Mouse (Mus musculus) layer of hippocampus, adult 2 months (tissue): ENCODE results near the gene Gm10382. TPM values are rescaled to one million over a fixed set of nuclear protein-coding genes. Genes with fewer than 3 reads are reported as not detected.
"Not testable (repeated sequence)": the region's sequence is repeated elsewhere in the genome, so short reads cannot be mapped to it uniquely, and the experiment has no call there.

Source experiments
- DNase-seq, 2 experiments: peaks; one replicate each; pipeline ENCODE4 v3.0.0; 2022; ENCODE audit warnings: low spot score in 2 of 2
- H3K27ac ChIP-seq: fragments of 200-600 bp; 2 replicates; pipeline ENCODE4 v1.8.1; 2022
- H3K4me3 ChIP-seq: fragments of 200-600 bp; 2 replicates; pipeline ENCODE4 v1.8.1; 2022; ENCODE audit warnings: mild to moderate bottlenecking
- CTCF ChIP-seq: fragments of 200-600 bp; conservative IDR thresholded peaks from 2 replicates; pipeline ENCODE4 v1.8.1; 2022; ENCODE audit warnings: antibody characterized with exemption, mild to moderate bottlenecking, moderate library complexity
- total RNA-seq, 2 experiments: library from RNA; stranded (reverse); gene quantifications; 2 replicates each; pipeline ENCODE4 v1.2.3; 2021

Gm10382 gene
- total RNA-seq, 2 experiments from 2014 or later, result not detected

DNA sequence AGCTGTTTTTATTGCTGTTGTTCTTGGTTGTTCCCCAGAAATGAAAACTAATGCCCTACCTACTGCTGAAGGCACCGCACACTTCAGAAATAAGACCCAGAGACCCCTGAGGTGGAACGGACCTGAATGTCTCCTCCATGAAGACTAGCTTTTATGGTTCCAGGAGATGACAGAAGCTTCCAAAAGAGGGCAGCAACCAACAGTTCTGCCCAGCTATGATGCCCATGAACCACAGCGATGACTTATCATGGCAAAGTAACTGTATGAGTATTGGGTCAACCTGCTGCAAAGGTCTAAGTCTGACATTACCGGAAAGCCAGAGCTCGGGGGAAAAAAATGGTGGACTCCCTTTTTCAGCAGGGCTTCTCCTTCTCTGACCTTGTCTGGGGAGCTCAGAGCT, 10.2 kb upstream of the Gm10382 start:
- H3K27ac ChIP-seq, result no peak overlapping the region
- DNase-seq, result no peak
- peak; percentile 63 for TF ChIP-seq CTCF
- no peak overlapping the region for H3K4me3 ChIP-seq

DNA sequence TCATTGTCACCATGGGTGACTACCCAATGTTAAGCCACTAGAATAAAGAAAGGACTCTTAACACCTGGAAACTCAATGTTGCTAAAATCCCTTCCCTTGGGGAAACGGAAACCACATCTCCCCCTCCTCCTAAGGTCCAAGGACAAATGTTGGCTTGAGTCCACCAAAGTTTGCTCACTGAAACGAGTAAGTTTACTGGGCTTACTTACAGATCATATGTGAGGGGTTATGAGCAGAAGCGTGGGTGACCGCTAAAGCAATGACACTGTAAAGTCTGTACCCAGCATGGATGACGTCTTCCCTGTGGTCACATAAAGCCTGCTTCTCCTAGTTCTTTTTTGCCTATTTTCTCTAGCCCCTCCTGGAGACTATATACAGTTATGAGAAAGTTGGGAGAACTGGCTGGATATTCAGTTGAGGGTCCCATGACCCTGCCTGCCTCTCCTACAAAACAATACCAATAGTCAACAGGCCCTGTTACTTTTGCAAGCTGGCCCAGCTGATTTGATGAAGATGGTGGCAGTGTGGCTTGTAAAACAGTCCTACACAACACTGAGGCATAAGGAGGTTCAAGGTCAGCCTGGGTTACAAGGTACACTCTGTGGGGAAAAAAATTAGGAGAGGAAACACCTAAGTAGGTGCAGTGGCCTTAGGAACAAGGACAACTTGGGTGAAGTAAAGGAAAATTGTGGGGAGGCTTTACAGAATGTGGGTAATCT, 7.0 kb upstream of the Gm10382 start:
- TF ChIP-seq CTCF, result no peak
- no peak for DNase-seq
- no peak overlapping the region for H3K27ac ChIP-seq
- H3K4me3 ChIP-seq, result no peak overlapping the region

DNA sequence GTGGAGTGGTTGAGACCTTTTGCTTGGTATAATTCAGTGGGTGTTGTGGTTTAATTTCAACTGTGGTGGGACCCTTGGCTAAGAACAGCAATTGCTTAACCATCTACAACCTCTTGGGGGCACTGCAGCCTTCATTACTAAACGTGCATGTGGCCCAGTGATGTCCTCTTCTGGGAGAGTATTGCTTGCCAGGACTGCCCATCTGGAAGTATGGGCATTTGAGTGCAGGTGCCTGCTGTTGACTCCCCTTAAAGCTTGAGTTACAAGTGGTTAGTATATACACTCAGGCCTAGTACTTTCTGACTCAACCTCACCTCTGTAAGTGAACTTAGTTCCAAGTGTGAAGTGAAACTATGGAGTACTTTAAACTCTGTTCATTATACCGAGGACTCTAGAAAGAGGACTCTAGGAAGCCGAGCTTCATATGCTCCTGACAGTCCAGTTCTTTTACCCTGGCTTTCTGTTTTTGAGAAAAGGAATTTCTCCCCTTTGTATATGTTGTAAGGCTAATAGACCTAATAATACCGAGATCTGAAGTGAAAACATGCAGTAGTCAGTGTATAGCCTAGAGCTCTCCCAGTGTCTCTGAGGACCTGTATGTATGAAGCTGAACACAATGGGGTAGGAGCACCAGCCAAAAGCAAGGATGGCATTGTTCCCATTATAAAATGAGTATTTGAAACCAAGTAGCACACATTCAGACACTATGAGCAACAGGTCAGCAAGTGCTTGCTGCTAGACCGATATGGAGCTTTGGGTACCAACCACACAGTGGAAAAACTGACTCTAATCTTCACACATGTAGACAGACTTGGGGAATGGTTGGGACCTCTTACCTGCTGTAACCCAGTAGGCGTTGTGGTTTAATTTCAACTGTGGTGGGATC, 6.2 kb upstream of the Gm10382 start:
- Histone ChIP-seq H3K4me3 (no peak overlapping the region), H3K27ac (no peak overlapping the region)
- peak in 1 of 2 experiments; percentile 57 for DNase-seq
- peak; percentile 89 for TF ChIP-seq CTCF

DNA sequence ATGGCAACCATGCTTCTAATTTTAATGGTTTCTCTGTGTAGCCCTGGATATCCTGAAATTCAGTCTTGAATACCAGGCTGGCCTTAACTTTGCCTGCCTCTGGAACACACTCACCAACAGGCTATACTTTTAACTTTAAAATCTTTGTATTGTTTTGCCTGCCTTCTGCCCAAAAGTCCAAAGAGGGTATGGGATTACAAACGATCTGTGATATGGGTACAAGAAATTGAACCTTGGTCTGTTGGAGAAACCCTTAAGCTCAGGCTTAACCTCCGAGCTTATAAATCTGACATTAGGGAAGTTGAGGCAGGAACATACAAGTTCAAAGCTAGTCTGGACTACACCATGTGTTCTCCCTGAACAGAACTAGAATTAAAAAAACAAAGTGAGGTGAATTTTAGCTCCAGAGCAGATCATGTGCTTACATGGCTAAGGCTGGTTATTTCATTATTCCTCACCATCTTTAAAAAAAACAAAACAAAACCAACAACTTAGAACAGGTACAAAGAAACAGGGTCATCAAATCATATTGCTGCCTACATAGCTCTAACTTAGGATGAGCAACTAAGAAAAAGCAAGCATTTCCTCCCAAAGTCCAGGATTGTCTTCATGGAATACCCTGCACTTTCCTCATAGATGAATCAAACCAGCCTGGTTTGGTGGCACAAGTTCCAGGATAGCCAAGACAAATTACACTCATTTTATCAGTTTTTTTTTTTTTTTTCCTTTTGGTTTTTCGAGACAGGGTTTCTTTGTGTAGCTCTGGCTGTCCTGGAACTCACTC, 5.3 kb upstream of the Gm10382 start:
- DNase-seq, result no peak
- no peak overlapping the region for H3K4me3 ChIP-seq

DNA sequence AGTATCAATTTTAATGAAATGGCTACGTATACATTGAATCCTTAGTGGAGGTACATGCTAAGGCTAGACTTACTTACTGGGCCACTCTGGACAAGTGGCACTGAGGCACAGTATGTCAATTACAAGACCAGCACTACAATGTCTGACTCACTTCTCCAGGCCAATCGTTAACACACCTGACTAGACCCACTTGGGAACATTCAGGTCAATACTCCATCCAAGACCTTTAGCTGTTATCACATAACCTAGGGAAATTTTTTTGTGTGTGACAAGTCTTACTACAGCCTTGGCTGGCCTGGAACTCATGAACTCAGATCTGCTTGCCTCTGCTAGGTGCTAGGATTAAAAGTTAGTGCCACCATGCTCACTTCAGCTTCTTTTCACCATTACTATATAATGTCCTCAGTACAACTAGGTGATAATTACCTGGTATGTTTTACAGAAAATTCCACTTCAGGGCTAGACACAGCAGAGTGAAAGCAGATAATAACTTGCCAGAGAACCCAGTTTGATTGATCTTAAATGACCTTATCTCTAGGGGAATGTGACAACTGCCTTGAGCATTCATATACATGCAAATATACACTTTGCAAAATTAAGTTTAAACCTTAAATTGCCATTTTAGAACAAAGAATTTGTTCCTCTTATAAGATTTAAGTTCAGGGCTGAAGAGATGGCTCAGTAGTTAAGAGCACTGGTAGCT, 4.5 kb upstream of the Gm10382 start:
- TF ChIP-seq CTCF, result no peak
- H3K4me3 ChIP-seq, result peak overlapping the region; percentile 38
- no peak for DNase-seq
- no peak overlapping the region for H3K27ac ChIP-seq

More for the DNA sequence above, 5.3 kb upstream of the Gm10382 start:
- no peak overlapping the region for H3K27ac ChIP-seq
- no peak for TF ChIP-seq CTCF

DNA sequence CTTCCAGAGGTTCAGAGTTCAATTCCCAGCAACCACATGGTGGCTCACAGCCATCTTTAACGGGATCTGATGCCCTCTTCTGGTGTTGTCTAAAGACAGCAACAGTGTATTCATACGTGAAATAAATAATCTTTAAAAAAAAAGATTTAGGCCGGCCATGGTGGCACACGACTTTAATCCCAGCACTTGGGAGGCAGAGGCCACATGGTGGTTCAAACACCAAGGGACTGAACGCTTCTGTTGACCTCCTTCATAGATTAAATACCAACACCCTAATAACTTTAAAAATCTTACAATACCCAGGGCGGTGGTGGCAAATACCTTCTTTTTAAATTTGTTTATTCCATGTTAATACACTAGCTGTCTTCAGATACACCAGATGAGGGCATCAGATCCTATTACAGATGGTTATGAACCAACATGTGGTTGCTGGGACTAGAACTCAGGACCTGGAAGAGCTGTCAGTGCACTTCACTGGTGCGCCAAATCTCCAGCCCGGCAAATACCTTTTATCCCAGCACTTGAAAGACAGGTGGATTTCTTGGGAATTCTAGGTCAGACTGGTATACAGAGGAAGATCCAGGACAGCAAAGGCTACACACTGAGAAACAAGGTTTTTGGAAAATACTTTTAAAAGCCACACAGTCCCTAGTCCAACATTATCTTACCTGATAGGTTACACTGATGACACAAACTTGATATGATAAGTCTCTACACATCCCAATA, 3.7 kb upstream of the Gm10382 start:
- no peak for DNase-seq
- H3K27ac ChIP-seq, result no peak overlapping the region
- peak overlapping the region; percentile 38 for H3K4me3 ChIP-seq
- peak; percentile 32 for TF ChIP-seq CTCF

DNA sequence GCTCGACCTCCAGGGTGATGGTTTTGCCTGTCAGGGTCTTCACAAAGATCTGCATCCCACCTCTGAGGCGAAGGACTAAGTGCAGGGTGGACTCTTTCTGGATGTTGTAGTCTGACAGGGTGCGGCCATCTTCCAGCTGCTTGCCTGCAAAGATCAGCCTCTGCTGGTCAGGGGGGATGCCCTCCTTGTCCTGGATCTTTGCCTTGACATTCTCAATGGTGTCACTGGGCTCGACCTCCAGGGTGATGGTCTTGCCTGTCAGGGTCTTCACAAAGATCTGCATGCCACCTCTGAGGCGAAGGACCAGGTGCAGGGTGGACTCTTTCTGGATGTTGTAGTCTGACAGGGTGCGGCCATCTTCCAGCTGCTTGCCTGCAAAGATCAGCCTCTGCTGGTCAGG, 1.8 kb upstream of the Gm10382 start:
- H3K27ac ChIP-seq, DNase-seq: not testable (repeated sequence)
- peak overlapping the region; percentile 24; the same call in 1 of the 2 replicates for H3K4me3 ChIP-seq

DNA sequence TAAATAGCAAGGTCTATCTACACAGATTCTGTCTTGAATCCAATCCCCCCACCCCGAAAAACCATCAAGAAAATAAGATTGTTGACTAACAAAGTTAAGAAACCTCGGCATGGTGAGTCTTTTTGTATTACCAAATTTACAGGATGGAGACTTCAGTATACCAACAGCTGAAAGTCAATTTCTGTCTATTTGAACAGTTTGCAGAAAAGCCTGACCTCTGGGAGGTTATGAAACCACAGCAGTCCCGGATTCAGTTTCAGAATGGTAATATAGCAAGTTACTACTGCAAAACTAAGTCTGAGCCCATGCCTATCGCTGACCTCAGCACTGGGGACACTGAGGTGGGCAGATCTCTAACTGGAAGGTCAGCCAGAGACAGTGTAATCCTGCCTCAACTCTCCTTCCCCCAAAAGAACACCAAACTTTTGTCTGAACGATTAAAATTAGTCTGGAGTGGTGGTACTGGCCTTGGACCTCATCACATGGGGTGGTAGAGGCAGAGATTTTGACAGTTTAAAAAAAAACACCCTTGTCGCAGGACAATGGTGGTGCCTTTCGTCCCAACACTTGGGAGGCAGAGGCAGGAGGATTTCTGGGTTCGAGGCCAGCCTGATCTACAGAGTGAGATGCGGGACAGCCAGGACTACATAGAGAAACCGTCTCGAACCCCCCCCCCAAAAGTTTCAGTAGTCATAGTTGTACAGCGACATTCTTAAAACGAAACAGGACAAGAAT, 597 bp upstream of the Gm10382 start:
- no peak for DNase-seq
- Histone ChIP-seq H3K4me3 (peak overlapping the region; percentile 100), H3K27ac (peak overlapping the region; percentile 100)
- no peak for TF ChIP-seq CTCF

DNA sequence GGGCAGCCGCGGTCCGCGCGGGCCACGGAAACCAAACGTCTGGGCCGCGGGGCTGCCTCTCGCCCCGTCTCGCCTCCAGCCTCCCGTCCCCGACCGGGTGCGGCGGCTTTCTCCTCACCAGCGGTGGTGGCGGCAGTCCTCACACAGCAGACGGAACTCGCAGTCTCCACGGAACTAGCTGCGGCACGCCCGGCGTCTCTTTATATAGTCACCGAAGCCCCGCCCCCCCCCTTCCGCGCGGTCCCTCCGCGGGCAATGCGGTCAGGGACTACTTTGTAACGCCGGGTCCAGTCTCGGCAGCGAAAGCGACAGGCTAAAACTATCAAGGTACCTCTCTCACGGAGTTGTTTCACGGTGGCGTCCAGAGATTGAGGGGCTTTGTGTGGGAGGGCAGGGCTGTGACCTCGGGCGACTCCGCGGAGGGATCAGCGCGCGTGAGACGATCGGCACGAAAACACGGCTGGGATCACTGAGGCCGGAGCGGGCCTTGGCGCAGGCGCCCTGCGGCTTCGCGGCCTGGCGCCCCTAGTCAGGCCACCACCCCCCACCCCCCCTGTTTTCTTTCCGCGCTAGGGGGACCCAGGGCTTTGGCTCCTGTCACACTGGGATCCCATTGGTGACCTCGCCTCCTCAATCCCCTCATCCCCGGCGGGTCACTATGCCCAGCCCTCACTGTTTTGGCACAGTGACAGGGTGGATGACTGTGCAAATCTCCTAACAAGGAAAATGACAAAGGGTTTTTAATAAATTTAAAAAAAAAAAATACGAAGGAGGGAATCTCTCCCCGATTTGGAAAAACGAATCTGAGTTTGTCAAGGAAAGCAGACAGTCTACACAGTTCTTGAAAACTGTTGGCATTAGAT, 688 bp downstream of the Gm10382 start, which contains the start of gene Ubc:
Gene Ubc (minus strand): TSS at position 624 of the 863 bp plus-strand sequence.
- DNase-seq, result peak; percentile 83 to 86
- no peak for TF ChIP-seq CTCF
- Histone ChIP-seq H3K4me3 (peak within 1 kb of the TSS; percentile 100), H3K27ac (peak within 1 kb of the TSS; percentile 100)

DNA sequence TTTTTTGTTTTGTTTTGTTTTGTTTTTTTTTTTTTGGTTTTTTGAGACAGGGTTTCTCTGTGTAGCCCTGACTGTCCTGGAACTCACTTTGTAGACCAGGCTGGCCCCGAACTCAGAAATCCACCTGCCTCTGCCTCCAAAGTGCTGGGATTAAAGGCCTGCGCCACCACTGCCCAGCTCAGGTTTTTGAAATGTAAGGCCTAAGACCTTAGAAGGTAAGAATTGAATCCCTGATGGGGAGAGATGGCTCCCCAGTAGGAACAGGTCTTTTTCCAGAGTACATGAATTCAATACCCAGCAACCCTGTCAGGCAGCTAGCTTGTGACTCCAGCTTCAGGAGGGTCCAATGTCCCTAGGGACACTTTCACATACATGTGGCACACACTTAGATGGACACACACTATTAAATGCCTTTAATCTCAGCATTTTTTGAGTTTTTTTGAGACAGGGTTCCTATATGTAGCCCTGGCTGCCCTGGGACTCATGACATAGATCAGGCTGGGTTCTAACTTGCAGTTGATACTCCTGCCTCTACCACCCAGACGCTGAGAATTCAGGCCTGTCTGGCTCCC, 1.9 kb downstream of the Gm10382 start:
- H3K27ac ChIP-seq, result peak overlapping the region; percentile 100
- DNase-seq, result no peak
- no peak for TF ChIP-seq CTCF
- no peak overlapping the region for H3K4me3 ChIP-seq
